Mouse (Mus musculus): ENCODE measurements around the gene Synj1.

Synj1 gene

DNA sequence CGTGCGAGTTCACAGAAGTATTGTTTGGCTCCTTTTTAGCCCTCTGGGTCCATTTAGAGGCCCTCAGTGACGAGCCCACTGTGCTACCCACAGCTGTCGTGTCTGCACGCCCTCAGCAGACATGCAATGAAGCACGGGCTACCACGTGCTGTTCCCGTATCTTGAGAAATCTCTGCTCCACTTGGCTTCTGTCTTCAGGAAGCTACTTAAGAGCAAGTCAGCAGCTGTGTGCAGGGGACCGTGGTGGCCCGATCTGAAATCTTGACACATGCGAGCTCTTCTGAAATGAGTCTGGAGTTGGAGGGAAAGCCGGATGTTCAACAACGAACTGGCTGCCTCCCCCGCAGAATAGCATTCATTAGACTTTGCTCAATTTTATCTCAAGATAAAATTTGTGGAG lies 119.5 kb downstream of the Synj1 start:
- DNase-seq (ENCODE audit: low read depth, low spot score): no peak

DNA sequence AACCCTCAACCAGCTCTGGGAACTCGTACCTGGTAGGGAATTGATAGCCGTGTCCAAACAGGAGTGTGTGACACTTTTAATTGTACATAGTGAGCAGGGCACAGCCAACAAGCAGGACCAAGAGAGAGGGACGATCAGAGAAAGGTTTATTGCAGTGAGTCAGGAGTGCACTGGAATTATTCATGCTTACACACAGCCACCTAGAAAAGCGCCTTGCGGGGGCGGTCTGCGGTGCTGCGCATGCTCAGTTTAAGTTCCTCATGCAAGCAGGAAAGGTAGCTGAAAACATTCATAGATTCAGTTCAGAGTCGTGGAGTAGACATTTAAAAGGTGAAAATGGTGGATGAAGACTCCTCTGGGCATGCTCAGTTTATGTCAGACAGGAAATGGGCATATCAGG lies 120.4 kb downstream of the Synj1 start:
- DNase-seq (ENCODE audit: low read depth, low spot score): no peak

All from WW6 (cell line).